Mouse (Mus musculus) sigmoid colon, adult 10 weeks (tissue): ENCODE data around the gene Wdr61. TPM values are rescaled to one million over a fixed set of nuclear protein-coding genes. Genes with fewer than 3 reads are reported as not detected.

Experiments
- polyA plus RNA-seq: library from polyadenylated mRNA; stranded (reverse); fragments of 350-450 nt; fragmentation: Illumina TruSeq; extraction: RNeasy Lipid Tissue Mini Kit (QIAGEN cat#74804); gene quantifications from one replicate; pipeline ENCODE4 v1.2.3, GENCODE M21; 2014; ENCODE audit warnings: low read depth, low replicate concordance

The Wdr61 gene
- polyA plus RNA-seq: 77.6 TPM

DNA sequence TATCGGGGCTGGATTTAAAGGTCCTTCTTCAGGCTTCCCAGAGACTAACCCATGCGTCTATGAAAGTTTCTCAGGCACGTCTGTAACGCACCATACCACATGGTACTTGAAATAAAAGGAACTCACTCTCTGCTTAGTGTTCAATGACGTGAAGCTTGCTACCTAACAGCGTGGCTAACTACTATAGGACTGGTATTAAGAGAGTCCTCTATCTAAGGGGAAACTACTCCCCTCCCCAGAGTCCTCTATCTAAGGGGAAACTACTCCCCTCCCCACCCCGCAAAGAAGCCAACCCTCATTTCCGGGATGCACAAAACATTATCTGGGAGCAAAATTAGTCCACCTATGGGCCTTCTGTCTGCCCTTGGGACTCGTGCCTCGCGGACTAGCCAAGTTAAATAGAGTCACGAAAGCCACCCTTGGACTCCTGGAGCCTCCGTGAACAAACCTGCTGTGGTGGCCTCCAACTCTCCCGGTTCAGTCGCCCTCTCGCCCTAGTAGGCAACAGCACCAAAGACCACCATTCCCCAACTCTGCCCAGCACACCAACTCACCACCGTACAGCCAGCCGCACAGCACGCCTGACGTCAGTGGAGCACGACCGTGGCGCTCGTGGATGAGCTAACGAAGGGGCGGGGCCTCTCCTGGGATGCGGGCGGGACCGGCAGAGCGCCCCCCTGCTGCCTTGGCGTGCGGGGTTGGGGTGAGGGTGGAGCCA, at the start of gene Wdr61:
TSS of gene Wdr61 (minus strand) at position 599 of the 718 bp plus-strand sequence.

DNA sequence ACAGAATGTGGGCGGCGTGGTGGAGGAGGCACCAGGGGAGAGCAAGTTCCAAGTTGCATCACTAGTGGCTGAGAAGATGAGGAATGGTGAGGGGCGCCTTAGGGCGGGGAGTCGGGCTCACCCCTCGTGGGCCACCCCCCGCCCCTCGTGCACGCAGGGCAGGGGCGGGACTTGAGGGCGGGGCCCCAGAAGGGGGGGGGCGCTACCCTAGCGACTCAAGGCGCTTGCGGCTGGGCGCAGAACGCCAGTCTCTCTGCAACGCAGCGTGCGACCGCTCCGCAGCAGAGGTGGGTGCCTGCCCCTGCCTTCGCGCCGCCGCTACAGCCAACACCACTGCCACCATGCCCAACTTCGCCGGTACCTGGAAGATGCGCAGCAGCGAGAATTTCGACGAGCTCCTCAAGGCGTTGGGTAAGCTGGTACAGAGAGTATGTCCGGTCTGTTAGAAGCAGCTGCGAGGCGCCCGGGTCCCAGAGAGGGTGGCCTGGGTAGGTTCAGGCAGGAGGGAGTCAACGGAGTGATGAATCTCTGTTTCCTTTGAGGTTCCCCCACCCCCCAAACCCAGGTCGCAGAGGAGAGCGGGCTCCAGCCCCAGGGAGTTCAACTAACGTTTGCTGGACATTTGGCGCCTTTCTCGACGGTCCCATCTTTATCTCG, 30.4 kb upstream of the Wdr61 start, which contains the start of gene Crabp1:
TSS of gene Crabp1 (plus strand) at position 188 of the 657 bp plus-strand sequence.

DNA sequence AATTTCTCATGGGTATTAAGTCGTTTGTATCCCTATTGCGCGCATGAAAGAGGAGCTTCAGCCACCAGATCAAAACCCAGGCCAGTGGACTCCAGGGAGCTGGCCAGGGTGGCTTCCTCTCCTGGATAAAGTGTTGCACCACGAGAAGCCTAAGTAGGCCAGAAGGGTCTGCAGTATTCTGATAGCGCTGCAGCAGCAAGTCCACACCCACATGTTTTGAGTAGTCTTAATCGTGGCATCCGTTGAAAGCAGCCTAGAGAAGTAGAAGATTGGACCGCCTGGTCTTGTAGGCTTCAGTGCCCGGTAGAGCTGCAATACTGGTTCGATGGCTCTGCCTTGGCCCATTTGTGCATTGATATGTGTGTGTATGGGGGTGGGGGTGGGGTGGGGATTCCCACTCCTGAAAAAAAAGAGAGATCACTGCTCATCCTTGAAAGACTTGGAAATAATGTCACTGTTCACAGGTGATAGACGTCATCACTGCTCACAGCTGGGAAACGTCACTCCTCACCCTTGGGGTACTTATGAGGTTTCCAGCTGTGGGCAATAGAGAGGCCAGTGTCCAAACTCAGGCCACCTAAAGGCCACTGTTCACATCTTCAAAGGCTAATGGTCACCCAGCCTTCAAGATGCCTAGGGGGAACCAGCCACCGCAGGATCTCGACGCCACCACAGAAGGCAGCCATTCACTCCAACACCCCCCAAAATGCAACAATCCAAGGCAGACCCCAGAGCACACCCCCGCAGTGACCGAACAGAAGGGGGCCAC, 35.8 kb downstream of the Wdr61 start, which contains the start of gene Dnaja4:
TSS of gene Dnaja4 (plus strand) at position 556 of the 769 bp plus-strand sequence.

Other genes starting within 250 kb of the Wdr61 start
- gene Dmxl2, start 232.9 kb downstream of the Wdr61 start, polyA plus RNA-seq: 7.3 TPM
- gene Sh2d7, start 195.5 kb downstream of the Wdr61 start, polyA plus RNA-seq: 1.1 TPM
- gene Cib2, start 174.3 kb downstream of the Wdr61 start, polyA plus RNA-seq: 0.73 TPM
- gene Idh3a, start 148.2 kb downstream of the Wdr61 start, polyA plus RNA-seq: 351 TPM
- gene Acsbg1, start 72.6 kb downstream of the Wdr61 start, polyA plus RNA-seq: not detected
- gene Dnaja4, start 35.6 kb downstream of the Wdr61 start, polyA plus RNA-seq: 15.5 TPM
- not detected for gene Crabp1, start 30.2 kb upstream of the Wdr61 start, polyA plus RNA-seq
- gene Ireb2, start 129.3 kb upstream of the Wdr61 start, polyA plus RNA-seq: 178 TPM
- 22.7 TPM for gene Hykk, start 182.8 kb upstream of the Wdr61 start, polyA plus RNA-seq
- gene Psma4, start 216.3 kb upstream of the Wdr61 start, polyA plus RNA-seq: 358 TPM
- gene AY074887, start 216.5 kb upstream of the Wdr61 start, polyA plus RNA-seq: not detected
- gene Chrna5, start 246.4 kb upstream of the Wdr61 start, polyA plus RNA-seq: 0.88 TPM